Mouse (Mus musculus) kidney, postnatal 10 days (tissue): ENCODE results near the gene Emilin2.

ENCODE experiments used
- DNase-seq: peaks from one replicate; pipeline ENCODE4 v3.0.0; 2021; ENCODE audit warnings: mixed read lengths

The Emilin2 gene

DNA sequence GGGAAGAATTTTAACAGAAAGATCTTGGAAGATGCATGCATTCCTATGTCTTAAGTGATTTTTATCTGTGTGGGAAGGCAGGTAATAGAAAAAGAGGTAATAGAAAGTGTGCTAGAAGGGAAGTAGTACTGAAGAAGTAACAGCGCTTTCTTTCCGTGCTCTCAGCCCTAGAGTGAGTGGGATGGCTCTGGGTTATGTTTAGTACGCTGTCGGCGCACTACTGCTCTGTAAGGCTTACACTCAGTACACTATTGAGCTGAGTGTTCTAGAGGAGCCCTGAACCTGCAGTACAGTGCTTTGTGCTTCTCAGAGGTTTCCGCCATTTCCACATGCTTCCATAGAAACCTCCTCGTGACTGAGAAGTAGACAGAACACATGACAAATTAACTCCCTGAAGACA lies 83.1 kb downstream of the Emilin2 start:
- no peak for DNase-seq

DNA sequence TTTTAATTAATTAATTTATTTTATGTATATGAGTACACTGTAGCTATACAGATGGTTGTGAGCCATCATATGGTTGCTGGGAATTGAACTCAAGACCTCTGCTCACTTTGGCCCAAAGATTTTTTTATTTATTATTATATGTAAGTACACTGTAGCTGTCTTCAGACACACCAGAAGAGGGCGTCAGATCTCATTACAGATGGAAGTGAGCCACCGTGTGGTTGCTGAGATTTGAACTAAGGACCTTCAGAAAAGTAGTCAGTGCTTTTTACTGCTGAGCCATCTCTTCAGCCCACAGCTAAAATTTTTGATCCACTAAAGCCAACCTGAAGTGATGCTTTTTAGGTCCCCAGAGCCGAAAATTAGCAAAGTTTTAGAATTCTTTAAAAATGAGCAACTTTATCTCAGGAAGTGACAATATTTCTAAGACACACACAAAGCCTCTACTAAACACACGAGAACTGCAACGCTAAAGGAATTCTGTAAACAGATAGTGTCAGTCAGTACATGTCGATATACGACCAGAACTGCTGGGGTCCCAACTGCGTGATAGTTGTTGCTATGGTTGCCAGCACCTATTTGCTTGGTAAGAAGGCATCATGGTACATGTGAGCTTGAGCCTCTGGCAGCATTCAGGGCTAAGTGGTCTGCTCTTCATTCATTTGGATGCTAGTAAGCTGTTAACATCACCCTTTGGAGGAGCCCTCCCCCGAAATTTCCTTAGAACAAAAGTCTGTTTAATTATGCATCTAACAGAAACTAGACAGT lies 84.5 kb downstream of the Emilin2 start:
- no peak for DNase-seq

- DNase-seq: peak; percentile 40
These were observed 86.7 kb downstream of the Emilin2 start for GRCm38 (mm10) chr17:71225091-71225490.

DNA sequence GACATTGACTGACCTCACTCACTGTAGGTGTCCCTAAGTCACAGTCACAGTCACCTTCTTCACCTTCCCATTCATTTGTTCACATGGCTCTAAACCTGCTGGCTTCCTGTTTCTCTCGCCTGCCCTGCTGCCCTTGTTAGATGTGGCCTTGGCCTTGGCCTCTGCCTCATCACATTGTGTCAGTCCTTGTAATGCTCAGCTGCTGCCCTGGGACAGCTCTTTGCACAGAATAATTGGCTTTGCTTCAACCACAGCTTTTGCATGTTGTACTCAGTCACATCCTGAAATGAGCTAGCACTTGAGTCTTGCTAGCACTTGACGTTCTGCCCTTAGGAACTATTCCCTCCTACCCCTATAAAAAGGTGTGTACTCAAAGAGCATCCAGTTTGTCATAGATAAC lies 87.3 kb downstream of the Emilin2 start:
- DNase-seq: no peak

DNA sequence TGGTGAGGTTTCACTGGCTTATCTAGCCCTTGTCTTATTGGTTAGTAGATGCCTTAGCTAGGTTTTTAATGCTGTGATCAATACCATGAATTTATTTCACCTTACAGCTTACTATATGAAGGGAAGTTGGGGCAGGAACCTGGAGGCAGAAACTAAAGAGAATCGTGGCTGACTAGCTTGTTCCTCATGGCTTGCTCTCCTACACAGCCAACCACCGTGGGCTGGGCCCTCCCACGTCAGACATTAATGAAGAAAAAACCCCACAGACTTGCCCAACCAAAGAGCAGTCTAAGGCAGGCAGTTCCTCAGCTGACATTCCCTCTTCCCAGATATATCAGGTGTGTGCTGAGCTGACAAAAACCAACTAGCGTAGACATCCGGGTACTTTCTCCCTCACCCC lies 88.1 kb downstream of the Emilin2 start:
- DNase-seq: no peak

- DNase-seq: no peak
These were observed 90.4 kb downstream of the Emilin2 start for GRCm38 (mm10) chr17:71221383-71221782.

DNA sequence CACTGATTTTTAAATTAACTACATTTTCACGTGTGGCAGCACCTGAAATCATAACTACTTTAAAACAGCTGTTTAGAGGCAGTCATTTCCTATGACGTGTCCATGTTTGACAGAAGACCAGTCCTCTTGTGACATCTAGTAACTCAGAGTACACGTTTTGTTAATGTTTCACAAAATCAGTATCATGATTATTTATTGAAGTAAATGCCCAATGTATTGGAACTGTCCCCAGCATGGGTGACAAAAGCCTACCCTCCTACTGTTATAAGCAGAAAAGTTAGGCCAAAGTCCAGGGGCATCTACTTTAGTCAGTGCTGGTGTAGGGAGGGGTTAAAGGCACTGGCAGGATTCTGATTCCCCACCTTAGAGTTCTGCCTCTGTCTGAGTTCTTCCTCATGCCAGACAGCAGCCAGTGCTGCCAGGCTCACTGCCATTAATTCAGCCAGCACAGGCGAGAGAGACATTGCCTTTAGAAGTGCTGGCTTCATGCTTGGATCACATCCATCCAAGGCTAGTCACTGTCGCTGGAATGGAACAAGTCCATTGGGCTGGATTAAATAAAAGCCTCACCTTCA lies 94.6 kb downstream of the Emilin2 start:
- no peak for DNase-seq

DNA sequence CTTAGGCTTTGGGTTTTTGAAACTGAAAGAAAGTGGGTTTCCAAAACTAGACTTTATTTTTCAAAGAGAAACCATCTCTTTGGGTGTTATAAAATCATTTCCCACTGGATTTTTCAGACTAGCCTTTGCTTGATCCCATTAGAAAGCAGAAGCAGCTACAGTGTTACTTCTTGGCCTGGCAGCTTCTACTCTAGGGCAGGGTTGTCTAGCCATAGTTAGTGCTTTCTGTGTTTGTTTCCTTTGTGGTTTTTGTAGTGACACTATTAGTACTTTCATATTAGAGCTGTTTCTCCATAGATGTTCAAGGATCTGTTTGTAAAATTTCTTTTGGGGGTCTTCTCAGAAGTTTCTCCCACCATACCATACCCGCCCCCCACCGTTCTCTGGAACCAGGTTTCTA lies 95.5 kb downstream of the Emilin2 start:
- DNase-seq: no peak

- no peak for DNase-seq
These were observed 96.4 kb downstream of the Emilin2 start for GRCm38 (mm10) chr17:71215241-71215839.

GRCm38 (mm10) chr17:71214514-71215240 lies 97.1 kb downstream of the Emilin2 start:
- no peak for DNase-seq

GRCm38 (mm10) chr17:71213666-71214065 lies 98.1 kb downstream of the Emilin2 start:
- DNase-seq: no peak

- no peak for DNase-seq
These were observed 99.7 kb downstream of the Emilin2 start for GRCm38 (mm10) chr17:71211962-71212646.

DNA sequence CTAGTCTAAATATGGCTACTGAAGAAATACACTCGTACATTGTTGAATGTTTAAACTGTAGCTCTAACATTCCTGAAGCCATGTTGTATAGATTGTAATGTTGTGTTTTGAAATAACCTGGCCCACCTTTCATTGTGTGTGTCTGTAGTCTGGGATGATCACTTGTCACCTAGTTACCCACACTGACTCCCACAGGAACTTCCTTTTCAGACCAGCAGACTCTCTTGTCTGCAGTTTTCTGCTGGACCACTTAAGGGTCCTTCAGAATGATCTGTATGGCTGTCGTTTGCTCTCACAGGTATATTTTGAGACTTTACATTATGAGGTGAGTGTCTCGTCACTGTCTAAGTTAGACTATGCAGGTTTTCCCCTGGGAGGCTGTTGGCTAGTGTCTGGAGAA lies 101.8 kb downstream of the Emilin2 start:
- DNase-seq: no peak

DNA sequence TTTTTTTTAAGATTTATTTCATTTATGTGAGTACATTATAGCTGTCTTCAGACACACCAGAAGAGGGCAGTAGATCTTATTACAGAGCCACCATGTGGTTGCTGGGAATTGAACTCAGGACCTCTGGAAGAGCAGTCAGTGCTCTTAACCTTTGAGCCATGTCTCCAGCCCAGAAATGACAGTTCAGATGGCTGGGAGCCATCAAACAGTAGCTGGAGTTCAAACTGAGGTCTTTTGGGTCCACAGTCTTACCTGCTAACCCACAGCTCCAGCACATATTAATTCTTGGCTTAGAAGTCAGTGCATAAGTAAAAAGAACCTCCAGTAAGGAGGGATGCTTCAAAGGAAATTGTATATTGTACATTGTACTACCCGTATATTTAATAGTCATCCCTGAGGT lies 102.9 kb downstream of the Emilin2 start:
- no peak for DNase-seq

DNA sequence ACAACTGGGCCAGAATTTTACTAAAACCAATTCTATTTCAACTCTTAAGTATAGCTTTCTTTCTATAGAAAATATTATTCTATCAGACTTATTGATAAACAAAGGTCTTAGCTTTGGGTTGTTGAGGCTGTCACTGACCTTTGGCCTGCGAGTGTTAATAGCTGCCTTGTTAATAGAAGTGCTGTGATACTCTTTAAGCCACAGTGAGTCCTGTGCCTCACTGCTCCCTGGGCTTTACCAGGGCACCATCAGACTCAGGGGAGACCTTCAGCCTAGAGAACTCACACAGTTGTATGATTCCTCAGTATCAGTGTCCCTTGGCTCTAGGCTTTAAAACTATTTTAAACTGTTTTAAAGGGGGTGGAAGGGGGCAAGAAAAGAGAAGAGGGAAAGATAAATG lies 103.4 kb downstream of the Emilin2 start:
- no peak for DNase-seq

DNA sequence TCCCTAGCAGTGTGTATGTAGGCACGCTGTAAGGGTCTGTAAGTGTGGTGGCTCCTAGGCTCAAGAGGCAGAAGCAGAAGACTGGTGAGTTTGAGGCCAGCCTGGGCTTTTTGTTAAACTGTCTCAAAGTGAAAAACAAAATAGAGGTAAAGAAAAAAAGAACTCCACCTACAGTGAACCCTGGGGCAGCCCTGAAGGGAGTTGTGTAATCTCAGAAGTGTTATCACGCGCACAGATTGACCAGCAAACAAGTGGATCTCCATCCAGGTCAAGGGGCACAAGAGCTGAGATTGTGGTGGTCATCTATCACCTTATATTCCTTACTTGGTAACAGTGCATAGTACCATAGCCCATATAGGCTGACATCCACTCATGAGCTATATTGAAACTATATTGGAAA lies 104.5 kb downstream of the Emilin2 start:
- DNase-seq: no peak

GRCm38 (mm10) chr17:71206136-71206893 lies 105.5 kb downstream of the Emilin2 start:
- no peak for DNase-seq

DNA sequence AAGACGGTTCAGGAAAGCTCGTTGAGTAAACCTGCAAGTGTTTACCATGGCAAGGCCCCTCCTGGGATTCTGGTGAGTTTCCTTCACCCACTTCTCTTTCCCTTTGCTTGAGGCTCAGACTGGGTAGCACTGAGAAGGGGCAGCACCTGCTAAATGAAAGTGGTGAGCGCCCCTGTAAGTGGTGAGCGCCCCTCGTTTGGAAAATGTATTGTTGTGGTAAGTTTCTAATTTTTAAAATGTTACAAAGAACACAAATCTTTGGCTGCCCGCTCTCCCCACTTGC lies 107.0 kb downstream of the Emilin2 start:
- no peak for DNase-seq

GRCm38 (mm10) chr17:71203998-71204808 lies 107.6 kb downstream of the Emilin2 start:
- DNase-seq: no peak
